Mouse (Mus musculus) neural tube, embryonic 15.5 days (tissue): ENCODE data around the gene Tbc1d17. TPM values are rescaled to one million over a fixed set of nuclear protein-coding genes. Genes with fewer than 3 reads are reported as not detected.
"Not testable (repeated sequence)": the region's sequence is repeated elsewhere in the genome, so short reads cannot be mapped to it uniquely, and the experiment has no call there.

ENCODE experiments used
- ATAC-seq: fragments of 200-750 bp; cut with Nextera tagmentation; 2 replicates; pipeline ENCODE4 v1.8.0; 2017; ENCODE audit warnings: mild to moderate bottlenecking, moderate TSS enrichment, moderate library complexity; ENCODE audit not compliant: low FRiP score
- H3K27ac ChIP-seq: fragments of 300-500 bp; sonication (generic); replicated peaks from 2 replicates; pipeline ENCODE4 v1.5.1; 2015; ENCODE audit warnings: mild to moderate bottlenecking, inconsistent platforms
- H3K27me3 ChIP-seq: fragments of 300-500 bp; sonication (generic); replicated peaks from 2 replicates; pipeline ENCODE4 v1.6.1; 2015; ENCODE audit warnings: inconsistent platforms
- H3K36me3 ChIP-seq: fragments of 300-500 bp; sonication (generic); 2 replicates; pipeline ENCODE4 v1.6.1; 2015; ENCODE audit warnings: inconsistent platforms
- H3K4me1 ChIP-seq: fragments of 300-500 bp; sonication (generic); 2 replicates; pipeline ENCODE4 v1.6.1; 2015; ENCODE audit warnings: inconsistent platforms
- H3K4me2 ChIP-seq: fragments of 300-500 bp; sonication (generic); 2 replicates; pipeline ENCODE4 v1.6.1; 2015; ENCODE audit warnings: inconsistent platforms, mild to moderate bottlenecking, moderate library complexity
- H3K4me3 ChIP-seq: fragments of 300-500 bp; sonication (generic); replicated peaks from 2 replicates; pipeline ENCODE4 v1.5.1; 2015; ENCODE audit warnings: mild to moderate bottlenecking, inconsistent platforms
- H3K9ac ChIP-seq: fragments of 300-500 bp; sonication (generic); replicated peaks from 2 replicates; pipeline ENCODE4 v1.6.1; 2015; ENCODE audit warnings: mild to moderate bottlenecking, inconsistent platforms
- H3K9me3 ChIP-seq: fragments of 300-500 bp; sonication (generic); replicated peaks from 2 replicates; pipeline ENCODE4 v1.6.1; 2016; ENCODE audit warnings: inconsistent platforms
- WGBS: fragments of 180-500 bp; shearing (Covaris S2); methylation state at CpG from one replicate; pipeline ENCODE4 v1.1.7; 2015; ENCODE audit warnings: mixed read lengths; 5-methylcytosine and 5-hydroxymethylcytosine counted together
- polyA plus RNA-seq: library from polyadenylated mRNA; unstranded; fragments of >200 nt; fragmentation: Nextera tagmentation; extraction: Ambion mirVana; gene quantifications from 2 replicates; pipeline ENCODE4 v1.2.1, GENCODE M21; 2015

The Tbc1d17 gene
- polyA plus RNA-seq, 1 experiment from 2014 or later: 110 TPM

- Histone ChIP-seq H3K27me3 (no peaks in the 10 kb centered on the region), H3K9me3 (no peaks in the 10 kb centered on the region), H3K36me3 (peaks cover 22% of the 10 kb centered on the region), H3K4me3 (0 out of 2 replicates have a peak overlapping the region, but pooled peaks have one; percentile 71), H3K4me1 (peaks cover 55% of the 10 kb centered on the region), H3K27ac (no peak overlapping the region), H3K9ac (no peak overlapping the region; the same call in 1 of the 2 replicates), H3K4me2 (peak overlapping the region; percentile 90)
- ATAC-seq: no peak
- WGBS: 92% methylated on average over 6 of the region's 7 CpGs
Observed at GRCm38 (mm10) chr7:44890180-44890579, 41.3 kb upstream of the Tbc1d17 start.

- H3K4me3 ChIP-seq: no peak overlapping the region
- ATAC-seq: no peak
- H3K36me3 ChIP-seq: peaks cover 36% of the 10 kb centered on the region
- peak overlapping the region; percentile 9; the same call in 1 of the 2 replicates for H3K4me2 ChIP-seq
- peaks cover 43% of the 10 kb centered on the region for H3K4me1 ChIP-seq
- H3K9ac ChIP-seq: no peak overlapping the region; the same call in 1 of the 2 replicates
- 0 out of 2 replicates have a peak overlapping the region, but pooled peaks have one; percentile 18 for H3K27ac ChIP-seq
- 78% methylated on average over 13 of the region's 13 CpGs for WGBS
- no peaks in the 10 kb centered on the region for H3K9me3 ChIP-seq
- no peaks in the 10 kb centered on the region for H3K27me3 ChIP-seq
Observed at GRCm38 (mm10) chr7:44888256-44889105, 39.6 kb upstream of the Tbc1d17 start.

GRCm38 (mm10) chr7:44886964-44887363 is 38.1 kb upstream of the Tbc1d17 start:
- no peak for ATAC-seq
- no peak overlapping the region for H3K4me2 ChIP-seq
- peaks cover 37% of the 10 kb centered on the region for H3K4me1 ChIP-seq
- peaks cover 49% of the 10 kb centered on the region for H3K36me3 ChIP-seq
- H3K9me3 ChIP-seq: no peaks in the 10 kb centered on the region
- no peaks in the 10 kb centered on the region for H3K27me3 ChIP-seq
- no peak overlapping the region for H3K9ac ChIP-seq
- H3K4me3 ChIP-seq: no peak overlapping the region
- 90% methylated on average over 7 of the region's 7 CpGs for WGBS
- no peak overlapping the region for H3K27ac ChIP-seq

GRCm38 (mm10) chr7:44884637-44885036 is 35.8 kb upstream of the Tbc1d17 start:
- H3K4me2 ChIP-seq: no peak overlapping the region
- peaks cover 70% of the 10 kb centered on the region for H3K36me3 ChIP-seq
- H3K9me3 ChIP-seq: no peaks in the 10 kb centered on the region
- no peak overlapping the region for H3K27ac ChIP-seq
- peaks cover 16% of the 10 kb centered on the region for H3K4me1 ChIP-seq
- WGBS: 98% methylated on average over 5 of the region's 5 CpGs
- H3K9ac ChIP-seq: no peak overlapping the region
- no peaks in the 10 kb centered on the region for H3K27me3 ChIP-seq
- no peak for ATAC-seq
- no peak overlapping the region for H3K4me3 ChIP-seq

- Histone ChIP-seq H3K36me3 (peaks cover 76% of the 10 kb centered on the region), H3K9me3 (no peaks in the 10 kb centered on the region), H3K4me3 (no peak overlapping the region), H3K9ac (no peak overlapping the region), H3K4me2 (no peak overlapping the region), H3K27me3 (no peaks in the 10 kb centered on the region), H3K4me1 (peaks cover 1% of the 10 kb centered on the region), H3K27ac (no peak overlapping the region)
- ATAC-seq: no peak
- WGBS: 94% methylated on average over 3 of the region's 3 CpGs
Observed at GRCm38 (mm10) chr7:44883036-44883435, 34.2 kb upstream of the Tbc1d17 start.

- Histone ChIP-seq H3K4me1 (no peaks in the 10 kb centered on the region), H3K36me3 (peaks cover 71% of the 10 kb centered on the region)
Observed at GRCm38 (mm10) chr7:44877833-44878232, 29.0 kb upstream of the Tbc1d17 start.

GRCm38 (mm10) chr7:44871774-44872173 is 22.9 kb upstream of the Tbc1d17 start:
- WGBS: 94% methylated on average over 2 of the region's 2 CpGs
- H3K27ac ChIP-seq, H3K4me3 ChIP-seq, H3K9ac ChIP-seq, H3K9me3 ChIP-seq, H3K4me2 ChIP-seq, H3K27me3 ChIP-seq, ATAC-seq: not testable (repeated sequence)
- peaks cover 11% of the 10 kb centered on the region for H3K36me3 ChIP-seq
- peaks cover 28% of the 10 kb centered on the region for H3K4me1 ChIP-seq

More at GRCm38 (mm10) chr7:44877833-44878232, 29.0 kb upstream of the Tbc1d17 start:
- Histone ChIP-seq H3K9ac (no peak overlapping the region), H3K27me3 (no peaks in the 10 kb centered on the region), H3K4me3 (no peak overlapping the region), H3K9me3 (no peaks in the 10 kb centered on the region), H3K4me2 (no peak overlapping the region), H3K27ac (no peak overlapping the region)
- 89% methylated on average over 14 of the region's 14 CpGs for WGBS
- ATAC-seq: no peak

GRCm38 (mm10) chr7:44871181-44871580 is 22.3 kb upstream of the Tbc1d17 start:
- H3K27me3 ChIP-seq: no peaks in the 10 kb centered on the region
- H3K4me2 ChIP-seq: no peak overlapping the region
- WGBS: 37% methylated on average over 1 of the region's 1 CpGs
- no peak for ATAC-seq
- H3K36me3 ChIP-seq: peaks cover 10% of the 10 kb centered on the region
- no peak overlapping the region for H3K4me3 ChIP-seq
- H3K27ac ChIP-seq: 0 out of 2 replicates have a peak overlapping the region, but pooled peaks have one; percentile 23
- no peaks in the 10 kb centered on the region for H3K9me3 ChIP-seq
- H3K4me1 ChIP-seq: peaks cover 34% of the 10 kb centered on the region
- H3K9ac ChIP-seq: no peak overlapping the region

GRCm38 (mm10) chr7:44870614-44871013 is 21.7 kb upstream of the Tbc1d17 start:
- Histone ChIP-seq H3K4me2 (peak overlapping the region; percentile 80), H3K9ac (peak overlapping the region; percentile 33), H3K27ac (peak overlapping the region; percentile 99), H3K4me3 (peak overlapping the region; percentile 75), H3K36me3 (0 out of 2 replicates have a peak, but pooled peaks cover 5% of the 10 kb centered on the region), H3K9me3 (no peaks in the 10 kb centered on the region), H3K4me1 (peaks cover 40% of the 10 kb centered on the region), H3K27me3 (no peaks in the 10 kb centered on the region)
- 80% methylated on average over 6 of the region's 6 CpGs for whole genome bisulfite sequencing
- no peak for ATAC-seq

- Histone ChIP-seq H3K4me1 (peaks cover 47% of the 10 kb centered on the region), H3K27ac (peak within 1 kb of the TSS; percentile 99), H3K4me3 (peak within 1 kb of the TSS; percentile 75), H3K9ac (peak within 1 kb of the TSS; percentile 96), H3K9me3 (no peaks in the 10 kb centered on the region), H3K36me3 (peaks cover 8% of the 10 kb centered on the region; the same call in 1 of the 2 replicates), H3K4me2 (peak within 1 kb of the TSS; percentile 80), H3K27me3 (no peaks in the 10 kb centered on the region)
- peak; percentile 96 for ATAC-seq
- 7% methylated on average over 29 of the region's 29 CpGs for WGBS
Observed at GRCm38 (mm10) chr7:44869697-44870528, 21.0 kb upstream of the Tbc1d17 start, which contains the start of gene Ptov1. Gene Ptov1, minus strand, starts transcription at chr7:44869788.

GRCm38 (mm10) chr7:44868919-44869696 is 20.2 kb upstream of the Tbc1d17 start:
- WGBS: under 1% methylated on average over 68 of the region's 108 CpGs
- peaks cover 55% of the 10 kb centered on the region for H3K4me1 ChIP-seq
- peak overlapping the region; percentile 75 for H3K4me3 ChIP-seq
- peak overlapping the region; percentile 96 for H3K9ac ChIP-seq
- ATAC-seq: peak; percentile 43
- H3K36me3 ChIP-seq: peaks cover 16% of the 10 kb centered on the region
- H3K27me3 ChIP-seq: no peaks in the 10 kb centered on the region
- H3K27ac ChIP-seq: peak overlapping the region; percentile 99
- H3K9me3 ChIP-seq: no peaks in the 10 kb centered on the region
- peak overlapping the region; percentile 80 for H3K4me2 ChIP-seq
